Mouse (Mus musculus) MEL (cell line): ENCODE results near the gene Nub1. TPM values are rescaled to one million over a fixed set of nuclear protein-coding genes. Genes with fewer than 3 reads are reported as not detected.

Source experiments
- DNase-seq: peaks from one replicate; pipeline ENCODE4 v3.0.0; 2011; ENCODE audit warnings: low read depth, low spot score
- H3K27ac ChIP-seq: 2 replicates; pipeline ENCODE4 v1.5.1; 2012; ENCODE audit warnings: low read depth, mild to moderate bottlenecking, control low read depth, low read length, moderate library complexity; ENCODE audit not compliant: control insufficient read depth
- H3K27me3 ChIP-seq, 2 experiments: fragments of 150-350 bp in 1 of 2; sonication (generic) in 1 of 2; 2 replicates each; pipeline ENCODE4 v1.6.1; 2012; ENCODE audit warnings: low read length in 2 of 2, mild to moderate bottlenecking in 2 of 2, improper control_type of control experiment in 1 of 2, moderate library complexity in 1 of 2; ENCODE audit not compliant: insufficient read depth in 2 of 2, control insufficient read depth in 1 of 2
- H3K36me3 ChIP-seq, 2 experiments: 2 replicates each; pipeline ENCODE4 v1.6.1; 2012 to 2014; ENCODE audit warnings: low read length in 2 of 2, improper control_type of control experiment in 1 of 2, inconsistent platforms in 1 of 2, mild to moderate bottlenecking in 1 of 2; ENCODE audit not compliant: insufficient read depth in 2 of 2, control insufficient read depth in 1 of 2
- H3K4me1 ChIP-seq, 2 experiments: fragments of 150-350 bp in 1 of 2; sonication (generic) in 1 of 2; 2 replicates each; pipeline ENCODE4 v1.6.1; 2012; ENCODE audit warnings: low read length in 2 of 2, improper control_type of control experiment in 1 of 2, mild to moderate bottlenecking in 1 of 2; ENCODE audit not compliant: insufficient read depth in 2 of 2, control insufficient read depth in 1 of 2
- H3K4me3 ChIP-seq, 2 experiments: fragments of 150-350 bp in 1 of 2; sonication (generic) in 1 of 2; 2 replicates each; pipeline ENCODE4 v1.5.1; 2012; ENCODE audit warnings: low read depth in 2 of 2, low read length in 2 of 2, mild to moderate bottlenecking in 2 of 2, moderate library complexity in 2 of 2, control low read depth in 1 of 2, improper control_type of control experiment in 1 of 2; ENCODE audit not compliant: control insufficient read depth in 1 of 2, insufficient read depth in 1 of 2
- H3K79me2 ChIP-seq: 2 replicates; pipeline ENCODE4 v1.6.1; 2012; ENCODE audit warnings: mild to moderate bottlenecking, low read length, moderate library complexity; ENCODE audit not compliant: control insufficient read depth, poor library complexity, insufficient read depth
- H3K9ac ChIP-seq: 2 replicates; pipeline ENCODE4 v1.6.1; 2012; ENCODE audit warnings: low read depth, mild to moderate bottlenecking, control low read depth, low read length, moderate library complexity; ENCODE audit not compliant: control insufficient read depth, poor library complexity, severe bottlenecking
- H3K9me3 ChIP-seq: fragments of 150-350 bp; sonication (generic); replicated peaks from 2 replicates; pipeline ENCODE4 v1.6.1; 2012; ENCODE audit warnings: mild to moderate bottlenecking, low read length, improper control_type of control experiment, moderate library complexity; ENCODE audit not compliant: insufficient read depth
- CHD2 ChIP-seq: IDR thresholded peaks from 2 replicates; pipeline ENCODE4 v1.6.1; 2011; ENCODE audit warnings: low read length, improper control_type of control experiment
- CTCF ChIP-seq, 3 experiments: IDR thresholded peaks in 2 of 3; conservative IDR thresholded peaks in 1 of 3; 2 replicates each; pipeline ENCODE4 v1.5.1; 2011 to 2012; ENCODE audit warnings: low read length in 3 of 3, low read depth in 2 of 3, mild to moderate bottlenecking in 2 of 3, improper control_type of control experiment in 1 of 3, inconsistent platforms in 1 of 3, mixed read lengths in 1 of 3, moderate library complexity in 1 of 3; ENCODE audit not compliant: control insufficient read depth in 1 of 3, insufficient read depth in 1 of 3, poor library complexity in 1 of 3, severe bottlenecking in 1 of 3
- ELF1 ChIP-seq: IDR thresholded peaks from 2 replicates; pipeline ENCODE4 v1.6.1; 2014; ENCODE audit warnings: low read depth, mild to moderate bottlenecking, inconsistent platforms, low read length, improper control_type of control experiment, moderate library complexity
- ETS1 ChIP-seq: IDR thresholded peaks from 2 replicates; pipeline ENCODE4 v1.6.1; 2012; ENCODE audit warnings: low read depth, mild to moderate bottlenecking, inconsistent platforms, low read length, improper control_type of control experiment, moderate library complexity
- GATA1 ChIP-seq: IDR thresholded peaks from 2 replicates; pipeline ENCODE4 v1.6.1; 2011; ENCODE audit warnings: low read depth, low read length, improper control_type of control experiment
- MAFK ChIP-seq: IDR thresholded peaks from 2 replicates; pipeline ENCODE4 v1.6.1; 2011; ENCODE audit warnings: low read depth, mild to moderate bottlenecking, low read length, improper control_type of control experiment, borderline replicate concordance
- MAX ChIP-seq: IDR thresholded peaks from 2 replicates; pipeline ENCODE4 v1.6.1; 2011; ENCODE audit warnings: low read length, improper control_type of control experiment
- MAZ ChIP-seq: IDR thresholded peaks from 2 replicates; pipeline ENCODE4 v1.6.1; 2012; ENCODE audit warnings: low read depth, mild to moderate bottlenecking, inconsistent platforms, low read length, improper control_type of control experiment
- MXI1 ChIP-seq: IDR thresholded peaks from 2 replicates; pipeline ENCODE4 v1.6.1; 2011; ENCODE audit warnings: mild to moderate bottlenecking, low read depth, low read length, improper control_type of control experiment
- NELFE ChIP-seq: IDR thresholded peaks from 2 replicates; pipeline ENCODE4 v1.6.1; 2011; ENCODE audit warnings: low read depth, low read length, improper control_type of control experiment
- NRF1 ChIP-seq: IDR thresholded peaks from 2 replicates; pipeline ENCODE4 v1.6.1; 2014; ENCODE audit warnings: low read depth, mild to moderate bottlenecking, inconsistent platforms, low read length, improper control_type of control experiment, moderate library complexity; ENCODE audit not compliant: poor library complexity, insufficient read depth, severe bottlenecking
- POLR2AphosphoS2 ChIP-seq: IDR thresholded peaks from 2 replicates; pipeline ENCODE4 v1.6.1; 2011; ENCODE audit warnings: low read length, improper control_type of control experiment
- POLR2AphosphoS5 ChIP-seq: IDR thresholded peaks from 2 replicates; pipeline ENCODE4 v1.6.1; 2012; ENCODE audit warnings: low read depth, borderline replicate concordance, mild to moderate bottlenecking, inconsistent platforms, low read length, moderate library complexity, mixed read lengths
- RAD21 ChIP-seq: IDR thresholded peaks from 2 replicates; pipeline ENCODE4 v1.6.1; 2011; ENCODE audit warnings: mild to moderate bottlenecking, low read depth, low read length, improper control_type of control experiment
- RCOR1 ChIP-seq: IDR thresholded peaks from 2 replicates; pipeline ENCODE4 v1.6.1; 2012; ENCODE audit warnings: low read depth, mild to moderate bottlenecking, inconsistent platforms, low read length, improper control_type of control experiment
- TAL1 ChIP-seq: IDR thresholded peaks from 2 replicates; pipeline ENCODE4 v1.6.1; 2012; ENCODE audit warnings: mild to moderate bottlenecking, inconsistent platforms, low read length, moderate library complexity, mixed read lengths
- TCF12 ChIP-seq: IDR thresholded peaks from 2 replicates; pipeline ENCODE4 v1.6.1; 2014; ENCODE audit warnings: low read depth, mild to moderate bottlenecking, inconsistent platforms, low read length, improper control_type of control experiment, moderate library complexity
- UBTF ChIP-seq: IDR thresholded peaks from 2 replicates; pipeline ENCODE4 v1.6.1; 2012; ENCODE audit warnings: low read depth, mild to moderate bottlenecking, inconsistent platforms, low read length, improper control_type of control experiment, moderate library complexity, borderline replicate concordance; ENCODE audit not compliant: insufficient read depth
- ZC3H11A ChIP-seq: IDR thresholded peaks from 2 replicates; pipeline ENCODE4 v1.6.1; 2012; ENCODE audit warnings: low read depth, mild to moderate bottlenecking, inconsistent platforms, low read length, improper control_type of control experiment
- ZKSCAN1 ChIP-seq: IDR thresholded peaks from 2 replicates; pipeline ENCODE4 v1.6.1; 2012; ENCODE audit warnings: low read depth, mild to moderate bottlenecking, inconsistent platforms, low read length, improper control_type of control experiment, moderate library complexity
- polyA plus RNA-seq, 2 experiments: library from polyadenylated mRNA; stranded (reverse) in 1 of 2; unstranded in 1 of 2; fragments of >175 nt in 1 of 2; fragments of >200 nt in 1 of 2; gene quantifications; 2 replicates each; pipeline versions ENCODE4 v1.2.1 to v1.2.4; 2012; ENCODE audit warnings: low replicate concordance in 2 of 2, low read depth in 1 of 2; ENCODE audit not compliant: insufficient read length in 2 of 2, insufficient read depth in 1 of 2, missing spikeins in 1 of 2
- total RNA-seq: library from RNA; depleted of rRNA; stranded (reverse); fragments of 300-350 nt; gene quantifications from 2 replicates; pipeline ENCODE4 v1.2.3, GENCODE M21; 2012

Gene Nub1
- total and polyA plus RNA-seq, 3 experiments: 38.3 to 59.6 TPM; not detected in 1

DNA sequence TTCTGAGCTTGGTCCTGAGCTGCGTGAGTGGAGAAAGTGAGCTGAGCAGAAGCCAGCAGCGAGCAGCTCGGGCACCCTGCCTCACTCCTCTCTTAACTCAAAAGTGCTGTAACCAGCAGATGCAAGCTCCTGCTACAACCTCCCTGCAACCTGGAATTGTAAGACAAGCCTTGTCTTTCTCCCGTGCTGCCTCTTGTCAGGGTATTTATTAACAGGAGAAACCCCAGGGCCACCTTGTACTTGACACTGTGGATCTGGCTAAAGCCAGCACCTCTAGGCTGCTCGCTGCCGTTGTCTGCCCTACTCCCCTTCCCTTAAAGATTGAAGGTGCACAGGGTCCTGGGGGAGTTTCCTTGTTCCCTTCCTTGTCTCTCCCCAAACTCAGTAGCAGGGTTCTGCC is 28.7 kb downstream of the Nub1 start:
- TF ChIP-seq TCF12: no peak
- TF ChIP-seq UBTF: no peak
- TF ChIP-seq RAD21: no peak
- TF ChIP-seq ZC3H11A: no peak
- no peak for TF ChIP-seq NRF1
- TF ChIP-seq ETS1: no peak
- TF ChIP-seq TAL1: no peak
- TF ChIP-seq MAFK: no peak
- no peak for TF ChIP-seq MXI1
- TF ChIP-seq POLR2AphosphoS5: no peak
- TF ChIP-seq ZKSCAN1: no peak
- Histone ChIP-seq H3K27ac (no peak overlapping the region), H3K4me1 (no peaks in the 10 kb centered on the region), H3K27me3 (no peaks in the 10 kb centered on the region), H3K79me2 (no peaks in the 10 kb centered on the region), H3K9me3 (no peaks in the 10 kb centered on the region), H3K4me3 (no peak overlapping the region), H3K9ac (no peak overlapping the region), H3K36me3 (no peaks in the 10 kb centered on the region; a peak in 1 of 4 replicates)
- DNase-seq: no peak

DNA sequence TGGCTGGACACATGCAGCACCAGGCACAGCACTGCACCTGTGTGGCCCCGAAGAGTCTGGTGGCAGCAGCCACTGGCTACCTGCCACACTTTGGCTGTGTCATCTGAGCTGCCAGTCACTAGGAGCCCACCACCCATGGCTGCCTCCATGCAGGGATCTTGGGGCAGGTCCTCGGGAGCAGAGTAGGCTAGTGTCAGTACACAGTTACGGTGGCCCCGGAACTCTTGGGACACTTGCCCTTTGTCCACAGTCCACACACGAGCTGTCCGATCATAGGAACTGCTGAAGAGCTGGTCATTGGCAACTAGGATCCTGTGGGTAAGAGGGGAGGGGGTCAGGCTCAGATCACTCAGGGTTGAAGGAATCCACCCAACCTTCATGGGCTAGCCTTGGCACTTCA is 32.7 kb downstream of the Nub1 start:
- Histone ChIP-seq H3K27ac (no peak overlapping the region), H3K9ac (no peak overlapping the region), H3K4me1 (no peaks in the 10 kb centered on the region), H3K36me3 (no peaks in the 10 kb centered on the region), H3K27me3 (no peaks in the 10 kb centered on the region), H3K4me3 (no peak overlapping the region), H3K79me2 (no peaks in the 10 kb centered on the region), H3K9me3 (no peaks in the 10 kb centered on the region)
- no peak for TF ChIP-seq RCOR1
- TF ChIP-seq ELF1: no peak
- no peak for TF ChIP-seq MAZ
- no peak for TF ChIP-seq CTCF (IDR thresholded peaks at IDR 0.05 in 2 of 3, conservative IDR thresholded peaks at IDR 0.05 in 1 of 3; ENCODE audit: control insufficient read depth in 1 of 3, insufficient read depth in 1 of 3, low read depth in 2 of 3, low read length in 3 of 3, poor library complexity in 1 of 3, severe bottlenecking in 1 of 3)
- no peak for TF ChIP-seq MAX
- TF ChIP-seq POLR2AphosphoS2: no peak
- TF ChIP-seq CHD2: no peak
- no peak for TF ChIP-seq GATA1
- no peak for TF ChIP-seq NELFE
- DNase-seq: no peak
